ENCODE assay signal across 20 mouse cellular contexts in the genomic region with DNA sequence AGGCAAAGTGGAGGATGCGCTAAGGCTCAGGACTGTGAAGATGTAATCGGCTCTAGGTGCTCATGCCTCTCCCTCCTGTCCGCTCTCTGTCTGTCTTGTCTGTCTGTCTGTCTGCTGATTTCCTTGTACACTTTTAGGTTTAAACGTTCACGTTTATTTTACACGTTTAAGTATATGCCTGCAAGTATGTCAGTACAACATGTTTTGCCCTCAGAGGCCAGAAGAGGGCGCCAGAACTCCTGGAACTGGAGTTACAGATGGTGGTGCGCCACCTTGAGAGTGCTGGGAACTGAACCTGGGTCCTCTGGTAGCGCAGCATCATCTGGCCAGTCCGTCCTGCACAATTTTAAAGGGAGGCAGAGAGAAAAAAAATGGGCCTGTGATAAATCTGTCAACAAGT. TPM values are rescaled to one million over a fixed set of nuclear protein-coding genes. Genes with fewer than 3 reads are reported as not detected.
A peak's percentile ranks its signal among the peaks of the same experiment; 100 is the strongest.
DNase-seq lines count a peak whose midpoint lies in the region; ATAC-seq and TF ChIP-seq lines count a peak whose summit lies in the region.
"Had no signal": no experiment of that assay in that cellular context is flagged by ENCODE, and none has a peak within 500 bp of the region (broad histone marks: within the 10 kb centered on the region; RNA-seq: fewer than 3 reads in every experiment).

No protein-coding gene starts in this region.

- intact Hi-C loops in gastrocnemius, postnatal 14 days (cut with DNase I; ENCODE audit: low total_unique reads), result no loop called here

- 91% methylated on average over 10 of the region's 10 CpGs for WGBS in intestine, postnatal 0 days
- 88% methylated on average over 10 of the region's 10 CpGs for WGBS in intestine, embryonic 16.5 days
- WGBS in midbrain, postnatal 0 days, result 94% methylated on average over 10 of the region's 10 CpGs
- 89% methylated on average over 10 of the region's 10 CpGs for WGBS in midbrain, embryonic 13.5 days

- 0 out of 2 replicates have a peak, but pooled peaks cover 4% of the 10 kb centered on the region for H3K9me3 ChIP-seq in intestine, postnatal 0 days (ENCODE audit: control insufficient read depth)
- peaks cover 3% of the 10 kb centered on the region; the same call in 1 of the 2 replicates for H3K9me3 ChIP-seq in intestine, embryonic 16.5 days (ENCODE audit: control insufficient read depth, low read length)
- no peaks in the 10 kb centered on the region for H3K9me3 ChIP-seq in midbrain, postnatal 0 days (ENCODE audit: low read length)
- H3K9me3 ChIP-seq in midbrain, embryonic 13.5 days, result peaks cover 7% of the 10 kb centered on the region; the same call in 1 of the 2 replicates
- H3K9me3 ChIP-seq: hindbrain, embryonic 13.5 days; intestine, embryonic 15.5 days had no signal

- no peak overlapping the region for H3K4me3 ChIP-seq in intestine, postnatal 0 days (ENCODE audit: low read depth, low read length)
- no peak overlapping the region for H3K4me3 ChIP-seq in intestine, embryonic 16.5 days (ENCODE audit: low read length)
- H3K4me3 ChIP-seq in midbrain, postnatal 0 days (ENCODE audit: low read depth, low read length), result no peak overlapping the region
- H3K4me3 ChIP-seq in midbrain, embryonic 13.5 days (replicated peaks), result no peak overlapping the region
- H3K4me3 ChIP-seq: heart, adult 2 months; hindbrain, embryonic 13.5 days; intestine, embryonic 15.5 days; lung, embryonic 15.5 days; megakaryocyte, embryonic 14.5 days had no signal

- no peak overlapping the region for H3K9ac ChIP-seq in intestine, postnatal 0 days (ENCODE audit: low read depth, low read length)
- no peak overlapping the region for H3K9ac ChIP-seq in intestine, embryonic 16.5 days (ENCODE audit: low read depth, low read length)
- no peak overlapping the region for H3K9ac ChIP-seq in midbrain, postnatal 0 days (replicated peaks; ENCODE audit: low read length, poor library complexity, severe bottlenecking)
- H3K9ac ChIP-seq in midbrain, embryonic 13.5 days (replicated peaks), result no peak overlapping the region
- H3K9ac ChIP-seq: hindbrain, embryonic 13.5 days; intestine, embryonic 15.5 days; lung, embryonic 15.5 days had no signal

- H3K36me3 ChIP-seq in intestine, postnatal 0 days (ENCODE audit: control insufficient read depth, insufficient read depth), result no peaks in the 10 kb centered on the region
- no peaks in the 10 kb centered on the region for H3K36me3 ChIP-seq in intestine, embryonic 16.5 days (ENCODE audit: control insufficient read depth, insufficient read depth, low read length)
- no peaks in the 10 kb centered on the region for H3K36me3 ChIP-seq in midbrain, postnatal 0 days (ENCODE audit: insufficient read depth, low read length)
- H3K36me3 ChIP-seq in midbrain, embryonic 13.5 days, result no peaks in the 10 kb centered on the region
- H3K36me3 ChIP-seq: hindbrain, embryonic 13.5 days; intestine, embryonic 15.5 days; lung, embryonic 15.5 days had no signal

- no peak for DNase-seq in midbrain, postnatal 0 days (ENCODE audit: low spot score)
- DNase-seq in NIH3T3 (ENCODE audit: low read depth), result peak; percentile 2
- DNase-seq in layer of hippocampus, postnatal 10 days (ENCODE audit: low spot score in 2 of 2), result no peak
- no peak for DNase-seq in gastrocnemius, postnatal 14 days
- DNase-seq: cerebellum, adult 9-10 months; heart, adult 2 months; kidney, postnatal 14 days; liver; thymus, postnatal 14 days had no signal

- no peak overlapping the region for H3K4me2 ChIP-seq in intestine, postnatal 0 days (replicated peaks; ENCODE audit: low read depth)
- no peak overlapping the region for H3K4me2 ChIP-seq in intestine, embryonic 16.5 days (ENCODE audit: low read depth, low read length)
- no peak overlapping the region for H3K4me2 ChIP-seq in midbrain, postnatal 0 days (ENCODE audit: low read depth, low read length, poor library complexity, severe bottlenecking)
- H3K4me2 ChIP-seq in midbrain, embryonic 13.5 days (replicated peaks), result no peak overlapping the region
- H3K4me2 ChIP-seq: hindbrain, embryonic 13.5 days; intestine, embryonic 15.5 days; lung, embryonic 15.5 days had no signal

- no peak for ATAC-seq in intestine, postnatal 0 days
- no peak for ATAC-seq in intestine, embryonic 16.5 days
- ATAC-seq in midbrain, postnatal 0 days (ENCODE audit: low FRiP score), result no peak
- ATAC-seq in midbrain, embryonic 13.5 days, result no peak
- ATAC-seq: forebrain, embryonic 14.5 days; intestine, embryonic 15.5 days; midbrain, embryonic 16.5 days had no signal

- TF ChIP-seq CTCF in intestine, postnatal 0 days (IDR thresholded peaks at IDR 0.05; ENCODE audit: low read depth), result peak; percentile 40
- peak; percentile 44; the same call in 1 of the 2 replicates for TF ChIP-seq CTCF in midbrain, postnatal 0 days (IDR thresholded peaks at IDR 0.05)

- H3K27me3 ChIP-seq in intestine, postnatal 0 days (replicated peaks; ENCODE audit: control insufficient read depth, insufficient read depth, low read length), result no peaks in the 10 kb centered on the region
- H3K27me3 ChIP-seq in intestine, embryonic 16.5 days (replicated peaks; ENCODE audit: control insufficient read depth, insufficient read depth, low read length), result no peaks in the 10 kb centered on the region
- H3K27me3 ChIP-seq in midbrain, postnatal 0 days (ENCODE audit: insufficient read depth, low read length), result no peaks in the 10 kb centered on the region
- H3K27me3 ChIP-seq in midbrain, embryonic 13.5 days, result 0 out of 2 replicates have a peak, but pooled peaks cover 2% of the 10 kb centered on the region
- H3K27me3 ChIP-seq: intestine, embryonic 15.5 days; lung, embryonic 15.5 days; megakaryocyte, embryonic 14.5 days had no signal

- no peak overlapping the region for H3K27ac ChIP-seq in intestine, postnatal 0 days (ENCODE audit: low read depth, low read length)
- H3K27ac ChIP-seq in intestine, embryonic 16.5 days (ENCODE audit: low read length), result no peak overlapping the region
- H3K27ac ChIP-seq in midbrain, postnatal 0 days (ENCODE audit: low read depth, low read length), result no peak overlapping the region
- H3K27ac ChIP-seq in midbrain, embryonic 13.5 days, result no peak overlapping the region
- H3K27ac ChIP-seq: heart, adult 2 months; hindbrain, embryonic 13.5 days; intestine, embryonic 15.5 days; lung, embryonic 15.5 days had no signal

- no peaks in the 10 kb centered on the region for H3K4me1 ChIP-seq in intestine, postnatal 0 days (replicated peaks; ENCODE audit: control insufficient read depth, insufficient read depth, low read length)
- 0 out of 2 replicates have a peak, but pooled peaks cover 3% of the 10 kb centered on the region for H3K4me1 ChIP-seq in intestine, embryonic 16.5 days (ENCODE audit: control insufficient read depth, insufficient read depth, low read length)
- H3K4me1 ChIP-seq in midbrain, postnatal 0 days (ENCODE audit: insufficient read depth, low read length), result no peaks in the 10 kb centered on the region
- peaks cover 8% of the 10 kb centered on the region; the same call in 1 of the 2 replicates for H3K4me1 ChIP-seq in midbrain, embryonic 13.5 days (replicated peaks)
- H3K4me1 ChIP-seq: intestine, embryonic 15.5 days; lung, embryonic 15.5 days; megakaryocyte, embryonic 14.5 days had no signal

RNA-seq across cellular contexts. Expression of gene Pigyl, which starts 10.0 kb away (rescaled TPM):
- polyA plus RNA-seq in intestine, postnatal 0 days (2015; fragmentation: Nextera tagmentation; extraction: Ambion mirVana), result 121 and 123 TPM in 2 replicates
- 93.1 and 94.5 TPM in 2 replicates for polyA plus RNA-seq in intestine, embryonic 16.5 days (2015; fragmentation: Nextera tagmentation; extraction: Ambion mirVana)
- total RNA-seq in midbrain, postnatal 0 days (2014; rRNA removed), result 27.0 and 40.8 TPM in 2 replicates
- 120 and 122 TPM in 2 replicates for polyA plus RNA-seq in midbrain, postnatal 0 days (2015; fragmentation: Nextera tagmentation; extraction: Ambion mirVana)
- polyA plus RNA-seq in midbrain, embryonic 13.5 days (2015; fragmentation: Nextera tagmentation; extraction: Ambion mirVana), result 79.4 and 88.3 TPM in 2 replicates
- total RNA-seq in layer of hippocampus, postnatal 10 days (2021), result 10 to 100 TPM; 38.8 to 48.5 TPM
- 10 to 100 TPM; 29.3 to 30.3 TPM for total RNA-seq in gastrocnemius, postnatal 14 days (2021)

RNA-seq across cellular contexts. Expression of gene Zfp872, which starts 21.2 kb away (rescaled TPM):
- polyA plus RNA-seq in intestine, postnatal 0 days (2015; fragmentation: Nextera tagmentation; extraction: Ambion mirVana), result 0.27 and 0.38 TPM in 2 replicates
- 0.58 and 0.65 TPM in 2 replicates for polyA plus RNA-seq in intestine, embryonic 16.5 days (2015; fragmentation: Nextera tagmentation; extraction: Ambion mirVana)
- total RNA-seq in midbrain, postnatal 0 days (2014; rRNA removed), result 0.22 and 2.0 TPM in 2 replicates
- 0.29 and 0.31 TPM in 2 replicates for polyA plus RNA-seq in midbrain, postnatal 0 days (2015; fragmentation: Nextera tagmentation; extraction: Ambion mirVana)
- 0.22 and 0.24 TPM in 2 replicates for polyA plus RNA-seq in midbrain, embryonic 13.5 days (2015; fragmentation: Nextera tagmentation; extraction: Ambion mirVana)
- total RNA-seq in layer of hippocampus, postnatal 10 days (2021), result under 1 TPM; 0.25 to 0.62 TPM
- not detected for total RNA-seq in gastrocnemius, postnatal 14 days (2021)
- total RNA-seq: left cerebral cortex, postnatal 25 days had no signal
- polyA plus RNA-seq: heart, adult 2 months; heart, postnatal 0 days had no signal

RNA-seq across cellular contexts. Expression of gene Acp5, which starts 31.2 kb away (rescaled TPM):
- polyA plus RNA-seq in intestine, postnatal 0 days (2015; fragmentation: Nextera tagmentation; extraction: Ambion mirVana), result 175 and 178 TPM in 2 replicates
- polyA plus RNA-seq in intestine, embryonic 16.5 days (2015; fragmentation: Nextera tagmentation; extraction: Ambion mirVana), result 78.2 and 87.5 TPM in 2 replicates
- total RNA-seq in midbrain, postnatal 0 days (2014; rRNA removed), result 1.0 and 2.9 TPM in 2 replicates
- 0.47 and 0.79 TPM in 2 replicates for polyA plus RNA-seq in midbrain, postnatal 0 days (2015; fragmentation: Nextera tagmentation; extraction: Ambion mirVana)
- polyA plus RNA-seq in midbrain, embryonic 13.5 days (2015; fragmentation: Nextera tagmentation; extraction: Ambion mirVana), result 0.42 and 0.64 TPM in 2 replicates
- under 1 TPM; 0.53 to 0.67 TPM for total RNA-seq in layer of hippocampus, postnatal 10 days (2021)
- 1 to 10 TPM in 1 of 2 experiments, under 1 TPM in 1; 0.55 to 1.1 TPM for total RNA-seq in gastrocnemius, postnatal 14 days (2021)

RNA-seq across cellular contexts. Expression of gene Elof1, which starts 49.7 kb away (rescaled TPM):
- polyA plus RNA-seq in intestine, postnatal 0 days (2015; fragmentation: Nextera tagmentation; extraction: Ambion mirVana), result 93.7 and 99.4 TPM in 2 replicates
- 134 and 157 TPM in 2 replicates for polyA plus RNA-seq in intestine, embryonic 16.5 days (2015; fragmentation: Nextera tagmentation; extraction: Ambion mirVana)
- 129 and 132 TPM in 2 replicates for total RNA-seq in midbrain, postnatal 0 days (2014; rRNA removed)
- 161 and 178 TPM in 2 replicates for polyA plus RNA-seq in midbrain, postnatal 0 days (2015; fragmentation: Nextera tagmentation; extraction: Ambion mirVana)
- 185 and 190 TPM in 2 replicates for polyA plus RNA-seq in midbrain, embryonic 13.5 days (2015; fragmentation: Nextera tagmentation; extraction: Ambion mirVana)
- total RNA-seq in layer of hippocampus, postnatal 10 days (2021), result 10 to 100 TPM; 60.4 to 60.7 TPM
- total RNA-seq in gastrocnemius, postnatal 14 days (2021), result 10 to 100 TPM; 30.1 to 32.7 TPM

RNA-seq across cellular contexts. Expression of gene Zfp809, which starts 58.8 kb away (rescaled TPM):
- 12.6 and 14.4 TPM in 2 replicates for polyA plus RNA-seq in intestine, postnatal 0 days (2015; fragmentation: Nextera tagmentation; extraction: Ambion mirVana)
- 19.1 and 21.8 TPM in 2 replicates for polyA plus RNA-seq in intestine, embryonic 16.5 days (2015; fragmentation: Nextera tagmentation; extraction: Ambion mirVana)
- total RNA-seq in midbrain, postnatal 0 days (2014; rRNA removed), result 8.2 and 10.2 TPM in 2 replicates
- 5.8 and 6.3 TPM in 2 replicates for polyA plus RNA-seq in midbrain, postnatal 0 days (2015; fragmentation: Nextera tagmentation; extraction: Ambion mirVana)
- 10.1 and 13.4 TPM in 2 replicates for polyA plus RNA-seq in midbrain, embryonic 13.5 days (2015; fragmentation: Nextera tagmentation; extraction: Ambion mirVana)
- 10 to 100 TPM; 16.9 to 18.5 TPM for total RNA-seq in layer of hippocampus, postnatal 10 days (2021)
- 1 to 10 TPM; 7.8 TPM for total RNA-seq in gastrocnemius, postnatal 14 days (2021)

Comparison
In these comparisons a context has a peak if more than half of its experiments do, and no peak if none do; other contexts are left out.
1. RNA of gene Acp5, which starts 31.2 kb away (polyA plus RNA-seq): 175 to 178 TPM in intestine, postnatal 0 days and 78.2 to 87.5 TPM in intestine, embryonic 16.5 days; 0.47 to 0.79 TPM in midbrain, postnatal 0 days and 0.42 to 0.64 TPM in midbrain, embryonic 13.5 days; every median in the first group is over 10 times any median in the second.